Mouse (Mus musculus): ENCODE measurements around the gene Lce1d. TPM values are rescaled to one million over a fixed set of nuclear protein-coding genes. Genes with fewer than 3 reads are reported as not detected.

Gene Lce1d
- polyA plus RNA-seq, 1 experiment from 2014 or later: not detected

GRCm38 (mm10) chr3:92639854-92640253, 47.2 kb downstream of the Lce1d start:
- H3K27me3 ChIP-seq: peaks cover 14% of the 10 kb centered on the region
- ChIA-PET CTCF (no interaction called here), POLR2A (no interaction called here)
- TF ChIP-seq CTCF (IDR thresholded peaks at IDR 0.05): no peak
- in situ Hi-C loops (cut with MboI; ENCODE audit: low pct_unique_long_range_greater_than_20kb): no loop called here
- ATAC-seq (no peak), DNase-seq (ENCODE audit: low read depth, low spot score) (no peak)

- CTCF ChIA-PET: no interaction called here
- no peak for TF ChIP-seq CTCF (IDR thresholded peaks at IDR 0.05)
- H3K27me3 ChIP-seq: peaks cover 17% of the 10 kb centered on the region
- DNase-seq (ENCODE audit: low read depth, low spot score): no peak
- ATAC-seq: no peak
- in situ Hi-C loops (cut with MboI; ENCODE audit: low pct_unique_long_range_greater_than_20kb): no loop called here
- POLR2A ChIA-PET: no interaction called here
These were observed 48.4 kb downstream of the Lce1d start for GRCm38 (mm10) chr3:92638653-92638991.

- no peak for TF ChIP-seq CTCF (IDR thresholded peaks at IDR 0.05)
- in situ Hi-C loops (cut with MboI; ENCODE audit: low pct_unique_long_range_greater_than_20kb): no loop called here
- ChIA-PET CTCF (no interaction called here), POLR2A (no interaction called here)
- ATAC-seq (no peak), DNase-seq (ENCODE audit: low read depth, low spot score) (no peak)
- H3K27me3 ChIP-seq: peaks cover 21% of the 10 kb centered on the region
These were observed 49.0 kb downstream of the Lce1d start for GRCm38 (mm10) chr3:92637745-92638652.

Other genes with a start within 250 kb of the Lce1d start
- 0.19 TPM for gene Sprr1b, start 248.4 kb downstream of the Lce1d start, polyA plus RNA-seq (2021)
- gene Sprr3, start 228.5 kb downstream of the Lce1d start, polyA plus RNA-seq (2021): not detected
- 14.1 TPM for gene Sprr1a, start 201.3 kb downstream of the Lce1d start, polyA plus RNA-seq (2021)
- gene Sprr4, start 186.7 kb downstream of the Lce1d start, polyA plus RNA-seq (2021): not detected
- not detected for gene 2310046K23Rik, start 152.7 kb downstream of the Lce1d start, polyA plus RNA-seq (2021)
- not detected for gene Ivl, start 113.5 kb downstream of the Lce1d start, polyA plus RNA-seq (2021)
- gene Smcp, start 98.2 kb downstream of the Lce1d start, polyA plus RNA-seq (2021): not detected
- not detected for gene 2210017I01Rik, start 79.7 kb downstream of the Lce1d start, polyA plus RNA-seq (2021)
- not detected for gene Lce6a, start 65.5 kb downstream of the Lce1d start, polyA plus RNA-seq (2021)
- not detected for gene Lce1a1, start 38.9 kb downstream of the Lce1d start, polyA plus RNA-seq (2021)
- gene Lce1b, start 30.3 kb downstream of the Lce1d start, polyA plus RNA-seq (2021): not detected
- gene Lce1a2, start 16.9 kb downstream of the Lce1d start, polyA plus RNA-seq (2021): not detected
- gene Lce1c, start 8.0 kb downstream of the Lce1d start, polyA plus RNA-seq (2021): not detected
- not detected for gene Lce1e, start 21.9 kb upstream of the Lce1d start, polyA plus RNA-seq (2021)
- gene Lce1f, start 33.1 kb upstream of the Lce1d start, polyA plus RNA-seq (2021): not detected
- gene Gm38119, start 51.9 kb upstream of the Lce1d start, polyA plus RNA-seq (2021): not detected
- gene Lce1g, start 65.1 kb upstream of the Lce1d start, polyA plus RNA-seq (2021): not detected
- not detected for gene Lce1h, start 77.9 kb upstream of the Lce1d start, polyA plus RNA-seq (2021)
- not detected for gene Lce1i, start 91.7 kb upstream of the Lce1d start, polyA plus RNA-seq (2021)
- gene Lce1j, start 103.3 kb upstream of the Lce1d start, polyA plus RNA-seq (2021): not detected
- gene Lce1k, start 120.7 kb upstream of the Lce1d start, polyA plus RNA-seq (2021): not detected
- gene Kprp, start 140.0 kb upstream of the Lce1d start, polyA plus RNA-seq (2021): not detected
- gene Lce1l, start 164.1 kb upstream of the Lce1d start, polyA plus RNA-seq (2021): not detected
- gene 2310050C09Rik, start 183.0 kb upstream of the Lce1d start, polyA plus RNA-seq (2021): not detected
- 0.54 TPM for gene Lce3a, start 239.0 kb upstream of the Lce1d start, polyA plus RNA-seq (2021)
- not detected for gene Lce3b, start 245.8 kb upstream of the Lce1d start, polyA plus RNA-seq (2021)